Mouse (Mus musculus) granulocyte monocyte progenitor cell, adult 5-6 weeks (primary cell): ENCODE results near the gene Mta1. TPM values are rescaled to one million over a fixed set of nuclear protein-coding genes. Genes with fewer than 3 reads are reported as not detected.

Experiments used
- ATAC-seq: replicated peaks from 2 replicates; pipeline ENCODE4 v1.8.0; 2016; ENCODE audit warnings: mild to moderate bottlenecking, moderate TSS enrichment, inconsistent platforms; ENCODE audit not compliant: poor library complexity, severe bottlenecking
- total RNA-seq, 2 experiments: library from RNA; stranded (forward) in 1 of 2; stranded (reverse) in 1 of 2; fragments of 200-712, 200-1000 nt in 1 of 2; fragments of >200 nt in 1 of 2; fragmentation: Nextera tagmentation in 1 of 2; gene quantifications; 2 replicates each; pipeline ENCODE4 v1.2.3; 2014 to 2017

The Mta1 gene
- total RNA-seq (2014; fragmentation: Nextera tagmentation) (73.6 and 85.1 TPM in 2 replicates), total RNA-seq (2017) (21.0 and 27.6 TPM in 2 replicates)

- ATAC-seq, result peak; percentile 61
Measured at GRCm38 (mm10) chr12:113097749-113098281, at the start of gene Mta1. Gene Mta1, plus strand, starts transcription at chr12:113098278.

DNA sequence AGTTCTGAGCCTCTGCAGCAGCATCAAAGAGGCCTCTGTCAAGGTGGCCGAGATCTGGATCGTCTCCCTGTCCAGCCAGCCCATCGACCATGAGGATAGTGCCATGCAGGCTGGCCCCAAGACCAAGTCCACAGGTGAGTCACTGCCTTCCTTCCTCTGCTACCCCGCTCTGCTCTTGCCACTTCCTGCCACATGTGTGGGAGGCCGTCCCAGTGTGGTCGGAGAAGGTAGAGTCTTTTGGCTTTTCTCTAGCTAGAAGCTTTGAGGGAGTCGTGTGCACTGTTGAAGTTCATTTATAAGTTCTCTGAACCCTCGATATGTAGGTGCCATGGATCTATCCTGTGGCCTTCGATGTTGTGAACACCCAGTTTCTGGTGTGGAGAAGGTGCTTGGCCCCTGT is 48.2 kb upstream of the Mta1 start:
- ATAC-seq, result no peak

GRCm38 (mm10) chr12:113050671-113051070 is 47.4 kb upstream of the Mta1 start:
- no peak for ATAC-seq

DNA sequence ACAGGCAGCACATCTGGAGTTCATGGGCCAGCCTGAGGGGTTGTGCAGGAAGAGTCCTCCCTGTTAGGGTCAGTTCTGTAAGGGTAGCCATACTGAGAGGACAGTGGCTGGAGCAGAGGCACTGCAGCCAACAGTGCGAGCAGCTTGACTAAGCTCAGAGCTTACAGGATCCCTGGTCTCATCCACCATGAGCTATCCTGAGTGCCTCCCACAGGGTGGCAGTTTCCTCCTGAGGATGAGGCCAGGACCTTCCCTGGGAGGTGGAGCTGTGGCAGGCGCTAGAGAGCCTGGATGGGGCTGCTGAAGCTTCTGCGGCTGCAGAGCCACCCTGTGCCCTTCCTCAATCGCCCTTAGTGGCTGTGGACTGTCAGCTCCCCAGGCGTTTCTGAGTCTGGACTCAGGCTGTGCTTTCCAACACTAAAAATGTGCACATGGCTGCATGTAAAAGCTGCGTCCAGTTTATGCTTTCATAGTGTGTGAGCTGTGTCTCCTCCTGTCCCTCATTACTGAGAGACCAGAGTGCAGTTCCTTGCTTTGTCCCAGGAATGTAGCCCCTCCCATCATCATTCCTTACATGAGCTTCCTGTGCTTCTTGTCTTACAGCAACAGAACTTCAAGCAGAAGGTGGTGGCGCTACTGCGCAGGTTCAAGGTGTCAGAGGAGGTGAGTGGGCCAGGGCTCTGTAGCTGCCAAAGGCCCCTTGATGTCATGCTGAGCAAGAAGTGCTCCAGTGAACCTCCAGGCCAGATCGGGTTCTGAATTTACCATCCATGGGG is 46.3 kb upstream of the Mta1 start:
- ATAC-seq, result no peak

DNA sequence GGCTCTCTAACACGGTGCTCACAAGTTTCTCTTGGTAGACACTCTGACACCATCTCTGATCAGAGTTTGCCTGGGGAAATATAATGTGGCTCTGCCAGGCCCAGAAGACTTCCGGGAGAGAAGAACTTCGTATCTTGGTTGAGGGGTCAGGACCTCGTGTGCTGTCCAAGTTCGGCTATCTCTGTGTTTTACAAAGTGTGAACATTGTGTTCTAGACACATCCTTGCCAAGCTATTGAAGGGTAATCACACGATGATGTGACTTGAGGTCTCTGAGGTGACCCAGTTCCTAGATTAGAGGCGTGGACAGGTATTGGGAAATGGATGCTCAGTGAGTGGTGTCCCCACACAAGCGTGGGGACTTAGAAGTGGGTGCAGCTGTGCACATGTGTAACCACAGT is 42.0 kb upstream of the Mta1 start:
- no peak for ATAC-seq

DNA sequence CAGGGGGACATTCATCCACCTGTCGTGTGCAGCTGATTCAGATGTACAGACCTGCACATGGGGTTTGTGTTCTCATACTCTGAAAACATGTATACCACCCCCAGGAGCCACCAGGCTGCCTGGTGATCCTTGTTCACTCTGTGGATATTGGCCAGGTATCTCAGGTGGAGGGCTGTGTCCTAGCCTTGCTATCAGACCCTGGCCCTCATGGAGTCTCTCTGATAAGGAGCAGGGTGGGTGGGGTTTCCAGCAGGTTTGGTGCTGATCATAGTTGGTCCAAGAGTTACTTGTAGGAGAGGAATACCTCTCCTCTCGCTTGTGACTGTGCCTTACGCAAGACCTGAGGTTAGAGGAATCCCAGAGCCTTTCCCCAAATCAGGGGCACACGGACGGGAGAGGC is 37.9 kb upstream of the Mta1 start:
- no peak for ATAC-seq

DNA sequence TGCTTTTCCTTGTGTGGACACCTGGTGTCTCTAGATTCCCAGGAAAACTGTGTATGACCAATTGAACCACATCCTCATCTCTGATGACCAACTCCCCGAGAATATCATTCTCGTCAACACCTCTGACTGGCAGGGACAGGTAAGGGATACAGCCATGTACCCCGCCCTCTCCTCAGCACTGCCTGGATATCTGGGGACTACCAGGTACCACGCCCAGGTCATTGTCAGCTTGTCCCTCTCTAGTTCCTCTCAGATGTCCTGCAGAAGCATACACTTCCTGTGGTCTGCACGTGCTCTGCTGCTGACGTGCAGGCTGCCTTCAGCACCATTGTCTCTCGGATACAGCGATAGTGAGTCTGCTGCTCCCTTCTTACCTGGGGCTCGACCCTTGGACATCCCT is 36.5 kb upstream of the Mta1 start:
- no peak for ATAC-seq

- ATAC-seq, result no peak
Measured at GRCm38 (mm10) chr12:113062201-113062600, 35.9 kb upstream of the Mta1 start.

DNA sequence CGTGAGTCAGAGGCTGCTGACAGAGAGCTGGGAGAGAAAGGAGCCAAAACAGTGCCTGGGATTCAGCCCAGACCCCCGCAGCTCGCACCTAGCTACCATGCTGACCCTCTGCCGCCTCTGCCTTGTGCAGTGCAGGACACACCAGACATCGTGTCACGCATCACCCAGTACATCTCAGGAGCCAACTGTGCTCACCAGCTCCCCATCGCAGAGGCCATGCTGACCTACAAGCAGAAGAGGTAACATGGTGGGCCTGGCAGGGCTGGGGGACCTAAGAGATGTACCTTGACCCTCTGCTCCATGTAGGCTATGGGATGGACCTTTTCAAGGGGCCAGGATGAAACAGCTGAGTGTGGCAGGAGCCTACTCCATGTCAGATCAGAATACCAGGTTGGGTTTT is 34.4 kb upstream of the Mta1 start:
- ATAC-seq, result no peak

DNA sequence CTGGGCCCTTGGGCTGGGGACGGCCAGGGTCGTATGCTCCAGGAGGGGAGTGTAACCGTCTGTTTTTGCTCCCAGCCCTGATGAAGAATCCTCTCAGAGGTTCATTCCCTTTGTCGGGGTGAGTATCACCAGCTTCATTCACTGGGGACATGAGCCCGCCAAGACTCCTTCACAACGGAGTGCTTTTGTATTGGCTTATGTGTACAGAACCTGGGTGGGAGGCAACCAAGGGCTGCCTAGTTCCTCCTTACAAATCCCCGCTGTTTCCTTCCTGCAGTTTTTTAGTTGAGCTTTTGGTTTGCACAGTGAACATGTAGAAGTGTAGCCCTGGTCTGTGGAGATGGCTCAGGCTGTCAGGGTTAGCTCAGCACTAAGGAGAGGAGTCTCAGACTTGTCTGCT is 30.1 kb upstream of the Mta1 start:
- peak; percentile 51; the same call in 1 of the 2 replicates for ATAC-seq

DNA sequence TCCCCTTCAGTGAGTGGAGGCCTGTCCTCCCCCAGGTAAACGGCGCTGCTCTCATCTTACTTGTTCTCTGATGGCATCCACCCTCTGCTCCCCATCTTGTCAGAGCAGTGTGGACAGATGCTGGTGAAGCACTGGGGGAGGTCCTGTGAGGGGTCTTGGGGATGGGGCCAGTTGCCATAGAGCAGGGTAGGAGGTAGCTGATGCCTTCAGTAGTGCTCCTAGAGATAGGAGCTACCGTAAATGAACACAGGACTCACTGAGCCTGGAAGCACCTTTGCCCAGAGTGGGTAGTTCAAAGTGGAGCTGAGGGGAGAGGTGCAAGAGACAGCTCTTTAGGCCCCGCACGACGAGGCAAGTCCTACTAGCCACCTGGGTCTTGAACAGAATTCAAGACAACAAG is 28.7 kb upstream of the Mta1 start:
- no peak for ATAC-seq

DNA sequence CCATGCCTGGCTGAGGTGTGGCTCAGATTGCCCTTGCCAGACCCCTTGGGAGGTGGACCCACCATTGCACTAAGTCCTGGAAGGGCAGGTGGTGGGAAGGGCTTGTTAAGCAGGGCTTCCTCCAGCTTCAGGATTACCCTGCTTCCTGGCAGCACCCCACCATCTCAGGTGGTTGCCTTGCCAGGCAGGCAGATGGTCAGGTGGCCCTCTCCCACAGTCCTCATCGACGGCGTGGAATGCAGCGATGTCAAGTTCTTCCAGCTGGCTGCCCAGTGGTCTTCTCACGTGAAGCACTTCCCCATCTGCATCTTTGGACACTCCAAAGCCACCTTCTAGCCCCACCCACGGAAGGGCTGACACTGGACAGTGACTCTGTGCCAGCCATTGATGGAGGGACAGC is 26.8 kb upstream of the Mta1 start:
- no peak for ATAC-seq

DNA sequence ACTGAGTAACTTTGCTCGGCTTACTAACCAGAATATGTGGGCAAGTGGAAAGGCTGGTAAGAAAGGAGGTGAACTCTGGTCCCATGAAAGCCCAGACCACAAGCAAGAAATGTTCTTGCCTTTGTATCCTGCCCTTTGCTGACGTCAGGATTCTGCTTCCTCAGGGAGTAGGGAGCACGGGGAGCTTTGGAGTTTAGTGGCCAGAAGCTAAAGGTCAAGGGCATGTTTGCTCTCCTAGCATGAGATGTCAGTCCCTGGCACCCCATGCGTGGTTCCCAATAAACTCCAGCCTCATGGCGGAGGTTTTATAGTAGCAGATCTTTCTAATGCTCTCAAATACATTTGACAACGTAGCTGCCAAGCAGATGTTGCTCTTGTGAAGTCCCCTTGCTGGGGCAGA is 26.3 kb upstream of the Mta1 start:
- no peak for ATAC-seq

DNA sequence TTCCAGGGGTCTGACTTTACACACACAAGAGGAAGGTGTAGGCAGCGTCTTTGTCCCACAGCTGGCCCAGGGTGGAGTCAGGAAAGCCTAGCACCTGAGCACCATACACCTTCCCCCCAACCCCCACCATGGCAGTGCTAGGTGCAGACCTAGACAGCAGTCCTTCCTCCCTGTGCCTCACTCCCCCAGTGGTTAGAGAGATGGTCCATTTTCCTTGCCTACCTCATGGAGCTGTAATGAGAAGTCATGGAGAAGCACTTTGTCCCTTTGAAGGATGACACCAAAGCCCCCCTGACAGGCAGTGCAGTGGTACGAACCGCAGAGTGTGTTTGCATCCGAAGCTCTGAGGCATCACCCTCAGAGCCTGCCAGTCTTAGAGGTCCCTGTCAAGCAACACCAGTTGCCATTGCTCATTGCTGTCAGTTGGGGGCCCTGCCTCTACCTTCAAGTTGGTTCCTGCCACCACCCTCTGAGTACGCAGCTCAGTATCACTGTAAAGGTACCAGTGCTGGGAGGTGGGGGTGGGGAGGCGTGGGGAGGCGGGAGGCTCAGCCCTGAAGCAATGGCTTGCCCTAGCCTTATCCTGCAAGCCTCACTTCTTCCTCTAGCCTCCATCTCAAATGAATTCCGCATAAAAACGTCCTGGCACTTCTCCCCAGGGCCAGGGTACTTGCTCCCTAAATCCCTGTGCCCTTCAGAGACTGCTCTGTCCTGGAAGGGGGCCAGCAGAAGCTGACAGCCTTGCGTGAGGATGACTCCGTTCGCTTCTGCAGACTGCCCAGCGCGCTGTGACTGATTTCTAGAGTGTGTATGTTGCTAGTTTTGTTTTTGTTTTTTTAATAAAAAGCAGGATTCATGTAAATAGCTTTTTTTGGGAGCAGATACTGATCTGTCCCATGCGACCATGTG is 24.4 kb upstream of the Mta1 start:
- ATAC-seq, result peak; percentile 13

DNA sequence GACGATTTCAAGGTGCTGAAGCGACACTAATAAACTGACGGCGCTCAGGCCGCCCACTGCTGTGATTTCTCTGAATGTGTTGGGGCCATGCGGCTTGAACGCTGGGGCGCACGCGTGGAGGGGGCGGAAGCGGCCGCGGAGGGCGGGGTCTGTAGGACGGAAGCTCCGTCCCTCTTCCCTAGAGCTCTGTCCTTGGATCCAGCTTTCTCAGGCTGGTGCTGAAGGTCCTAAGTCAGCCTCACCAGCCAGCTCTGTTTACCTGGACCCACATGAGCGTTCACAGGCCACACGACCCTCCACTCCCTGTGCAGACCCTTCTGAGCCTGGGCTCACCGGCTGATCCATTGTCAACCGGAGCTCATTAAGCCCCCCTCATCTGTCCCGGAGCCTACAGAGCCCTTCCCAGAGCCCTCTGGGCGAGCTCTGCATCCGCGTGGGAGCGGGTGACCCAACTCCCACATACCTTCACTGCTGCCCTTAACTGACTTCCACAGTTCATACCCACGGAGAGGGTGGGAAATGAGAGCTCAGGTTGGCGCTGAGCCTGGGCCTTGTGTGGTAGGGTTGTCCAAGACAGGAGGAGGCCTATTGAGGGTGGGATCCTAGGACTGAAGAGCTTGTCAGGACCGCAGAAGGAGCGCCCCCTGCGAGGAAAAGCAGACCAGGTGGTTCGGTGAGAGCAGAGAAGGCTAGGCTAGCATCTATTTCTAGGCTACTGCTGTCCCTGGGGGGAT is 23.6 kb upstream of the Mta1 start, which contains the start of gene Tex22:
Gene Tex22, plus strand, starts transcription at position 174 of the 734 bp plus-strand sequence.
- ATAC-seq, result peak; percentile 71

- peak; percentile 92 for ATAC-seq
Measured at GRCm38 (mm10) chr12:113075063-113075454, 23.0 kb upstream of the Mta1 start.

- peak; percentile 7; the same call in 1 of the 2 replicates for ATAC-seq
Measured at GRCm38 (mm10) chr12:113075486-113075885, 22.6 kb upstream of the Mta1 start.

GRCm38 (mm10) chr12:113087276-113087675 is 10.8 kb upstream of the Mta1 start:
- ATAC-seq, result no peak

DNA sequence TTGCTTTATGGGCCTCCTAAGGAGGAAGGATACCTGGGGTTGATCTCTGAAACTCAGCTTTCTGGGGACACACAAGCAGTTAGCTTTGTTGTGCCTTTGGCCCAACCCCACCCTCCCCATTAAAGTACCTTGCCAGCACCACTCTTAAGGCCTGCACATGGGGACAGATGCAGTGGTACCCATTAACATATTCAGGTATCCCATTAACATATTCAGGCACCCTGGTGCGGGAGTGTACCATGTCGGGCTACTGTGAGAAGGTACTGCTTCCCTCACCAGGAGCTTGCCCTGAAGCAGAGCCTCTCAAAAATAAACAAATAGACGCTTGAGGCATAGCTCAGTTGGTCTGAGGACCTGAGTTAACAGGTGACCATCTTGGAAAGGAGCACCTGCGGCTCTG is 10.1 kb upstream of the Mta1 start:
- no peak for ATAC-seq

DNA sequence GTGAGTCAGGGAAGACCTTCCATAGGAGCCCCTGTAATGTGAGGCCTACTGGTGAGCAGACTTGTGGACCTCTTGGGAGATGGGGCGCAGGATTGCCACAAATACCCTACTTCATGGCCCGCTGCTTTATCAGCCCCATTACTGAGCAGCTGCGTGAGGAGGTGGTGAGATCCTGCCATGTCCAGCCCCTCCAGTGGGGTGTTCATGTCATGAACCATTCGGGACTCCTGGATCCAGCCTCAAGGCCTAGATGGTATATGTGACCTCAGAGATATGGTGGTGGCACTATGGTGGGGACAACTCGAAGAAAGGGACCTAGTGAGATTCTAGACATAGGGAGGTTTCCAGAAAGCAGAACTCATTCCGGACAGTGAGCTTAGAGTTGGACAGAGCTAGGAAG is 9.0 kb upstream of the Mta1 start:
- no peak for ATAC-seq
